Mouse (Mus musculus): ENCODE measurements around the gene Tpst1. TPM values are rescaled to one million over a fixed set of nuclear protein-coding genes. Genes with fewer than 3 reads are reported as not detected.

The Tpst1 gene
- polyA plus RNA-seq, 1 experiment from 2014 or later: 57.1 TPM

DNA sequence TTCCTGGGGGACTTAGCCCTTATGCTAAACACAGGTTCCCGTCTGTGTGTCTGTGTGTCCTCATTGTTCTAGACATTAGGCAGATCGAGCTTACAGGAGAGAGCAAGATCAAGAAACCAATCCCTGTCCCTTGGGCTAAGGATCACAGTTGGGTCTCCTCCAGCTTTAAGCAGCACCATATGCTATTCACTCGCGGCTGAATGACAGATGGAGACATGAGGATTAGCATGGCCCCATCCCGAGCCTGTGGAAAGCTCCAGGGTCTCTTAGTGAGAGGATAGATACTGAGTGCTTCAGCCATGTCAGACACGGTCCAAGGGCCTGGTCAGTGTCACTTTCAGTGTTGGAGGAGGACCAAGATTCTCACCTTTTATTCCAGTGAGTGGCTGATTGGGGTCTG, 22.7 kb upstream of the Tpst1 start:
- peak; percentile 58 for DNase-seq (ENCODE audit: low spot score)
- Histone ChIP-seq H3K36me3 (ENCODE audit: control insufficient read depth, insufficient read depth, low read length) (peaks cover 51% of the 10 kb centered on the region), H3K9ac (ENCODE audit: low read length) (no peak overlapping the region), H3K4me1 (ENCODE audit: control insufficient read depth, insufficient read depth, low read length) (no peaks in the 10 kb centered on the region), H3K27me3 (replicated peaks; ENCODE audit: control insufficient read depth, insufficient read depth, low read length) (no peaks in the 10 kb centered on the region), H3K27ac (ENCODE audit: low read depth, low read length) (no peak overlapping the region; the same call in 1 of the 2 replicates), H3K9me3 (replicated peaks; ENCODE audit: control insufficient read depth, low read length) (no peaks in the 10 kb centered on the region), H3K4me3 (ENCODE audit: low read depth, low read length) (no peak overlapping the region), H3K4me2 (ENCODE audit: low read length) (no peak overlapping the region)
- WGBS: 55% methylated on average over 6 of the region's 6 CpGs
- ATAC-seq: no peak; the same call in 1 of the 2 replicates

DNA sequence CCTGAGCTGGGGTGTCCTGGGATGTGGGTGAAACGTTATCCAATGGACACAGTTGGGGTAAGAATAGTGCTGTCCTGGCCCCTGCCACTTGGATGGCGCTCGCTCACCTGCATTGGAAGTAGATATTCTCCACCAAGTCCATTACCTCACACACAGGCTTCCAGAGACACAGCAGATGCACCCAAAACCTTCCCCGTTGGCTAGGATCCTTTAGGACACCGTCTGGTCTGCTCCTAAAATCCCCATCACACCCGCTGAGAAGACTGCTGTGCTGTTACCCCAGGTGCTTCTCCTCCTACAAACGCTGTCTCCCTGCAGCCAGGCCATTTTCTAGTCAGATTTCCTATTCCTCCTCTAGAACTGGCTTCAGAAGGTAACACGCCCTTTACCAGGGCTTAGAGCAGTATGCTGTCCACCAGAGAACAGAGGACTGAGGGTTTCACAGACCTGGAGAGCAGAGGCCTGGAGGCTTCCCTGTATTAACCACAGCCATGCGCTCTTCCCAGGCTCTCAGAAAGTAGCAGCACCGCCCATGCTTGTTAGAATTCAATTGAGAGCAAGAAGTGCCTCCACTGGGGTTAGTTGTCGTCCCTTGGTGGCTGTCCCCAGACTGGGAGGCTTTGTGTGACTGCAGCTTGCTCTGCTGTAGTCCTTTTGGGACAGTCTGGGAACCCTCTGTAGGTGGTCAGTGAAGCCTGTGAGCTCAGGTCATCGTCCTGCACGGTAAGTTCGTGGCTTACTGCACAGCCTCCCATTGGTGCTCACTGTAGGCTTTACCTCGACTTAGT, 21.9 kb upstream of the Tpst1 start:
- Histone ChIP-seq H3K27ac (ENCODE audit: low read depth, low read length) (no peak overlapping the region), H3K27me3 (replicated peaks; ENCODE audit: control insufficient read depth, insufficient read depth, low read length) (no peaks in the 10 kb centered on the region), H3K4me3 (ENCODE audit: low read depth, low read length) (no peak overlapping the region), H3K4me1 (ENCODE audit: control insufficient read depth, insufficient read depth, low read length) (no peaks in the 10 kb centered on the region), H3K9me3 (replicated peaks; ENCODE audit: control insufficient read depth, low read length) (no peaks in the 10 kb centered on the region), H3K9ac (ENCODE audit: low read length) (no peak overlapping the region), H3K36me3 (ENCODE audit: control insufficient read depth, insufficient read depth, low read length) (peaks cover 46% of the 10 kb centered on the region), H3K4me2 (ENCODE audit: low read length) (no peak overlapping the region)
- ATAC-seq (no peak), DNase-seq (ENCODE audit: low spot score) (no peak)
- WGBS: 89% methylated on average over 15 of the region's 15 CpGs

- H3K4me1 ChIP-seq (ENCODE audit: control insufficient read depth, insufficient read depth, low read length): no peaks in the 10 kb centered on the region
- 69% methylated on average over 5 of the region's 5 CpGs for WGBS
- H3K27ac ChIP-seq (ENCODE audit: low read depth, low read length): no peak overlapping the region
- no peaks in the 10 kb centered on the region for H3K9me3 ChIP-seq (replicated peaks; ENCODE audit: control insufficient read depth, low read length)
- peaks cover 34% of the 10 kb centered on the region for H3K36me3 ChIP-seq (ENCODE audit: control insufficient read depth, insufficient read depth, low read length)
- no peaks in the 10 kb centered on the region for H3K27me3 ChIP-seq (replicated peaks; ENCODE audit: control insufficient read depth, insufficient read depth, low read length)
- no peak for DNase-seq (ENCODE audit: low spot score)
- no peak overlapping the region for H3K4me3 ChIP-seq (ENCODE audit: low read depth, low read length)
- no peak for ATAC-seq
- H3K4me2 ChIP-seq (ENCODE audit: low read length): no peak overlapping the region
- H3K9ac ChIP-seq (ENCODE audit: low read length): no peak overlapping the region
These were observed 20.6 kb upstream of the Tpst1 start for GRCm38 (mm10) chr5:130052510-130052909.

GRCm38 (mm10) chr5:130052955-130053354, 20.2 kb upstream of the Tpst1 start:
- H3K9me3 ChIP-seq (replicated peaks; ENCODE audit: control insufficient read depth, low read length): no peaks in the 10 kb centered on the region
- WGBS: 86% methylated on average over 6 of the region's 6 CpGs
- DNase-seq (ENCODE audit: low spot score) (no peak), ATAC-seq (no peak)
- H3K27ac ChIP-seq (ENCODE audit: low read depth, low read length): no peak overlapping the region
- H3K9ac ChIP-seq (ENCODE audit: low read length): no peak overlapping the region
- H3K4me2 ChIP-seq (ENCODE audit: low read length): no peak overlapping the region
- peaks cover 31% of the 10 kb centered on the region for H3K36me3 ChIP-seq (ENCODE audit: control insufficient read depth, insufficient read depth, low read length)
- H3K4me3 ChIP-seq (ENCODE audit: low read depth, low read length): no peak overlapping the region
- no peaks in the 10 kb centered on the region for H3K4me1 ChIP-seq (ENCODE audit: control insufficient read depth, insufficient read depth, low read length)
- H3K27me3 ChIP-seq (replicated peaks; ENCODE audit: control insufficient read depth, insufficient read depth, low read length): no peaks in the 10 kb centered on the region

- H3K36me3 ChIP-seq (ENCODE audit: control insufficient read depth, insufficient read depth, low read length): peaks cover 33% of the 10 kb centered on the region
- WGBS: 98% methylated on average over 4 of the region's 4 CpGs
- DNase-seq (ENCODE audit: low spot score) (no peak), ATAC-seq (no peak)
- H3K9ac ChIP-seq (ENCODE audit: low read length): no peak overlapping the region
- no peak overlapping the region for H3K27ac ChIP-seq (ENCODE audit: low read depth, low read length)
- H3K27me3 ChIP-seq (replicated peaks; ENCODE audit: control insufficient read depth, insufficient read depth, low read length): no peaks in the 10 kb centered on the region
- H3K4me1 ChIP-seq (ENCODE audit: control insufficient read depth, insufficient read depth, low read length): no peaks in the 10 kb centered on the region
- H3K4me2 ChIP-seq (ENCODE audit: low read length): no peak overlapping the region
- H3K4me3 ChIP-seq (ENCODE audit: low read depth, low read length): no peak overlapping the region
- no peaks in the 10 kb centered on the region for H3K9me3 ChIP-seq (replicated peaks; ENCODE audit: control insufficient read depth, low read length)
These were observed 17.4 kb upstream of the Tpst1 start for GRCm38 (mm10) chr5:130055688-130056087.

- DNase-seq (ENCODE audit: low spot score) (no peak), ATAC-seq (no peak)
- no peak overlapping the region for H3K4me2 ChIP-seq (ENCODE audit: low read length)
- H3K27me3 ChIP-seq (replicated peaks; ENCODE audit: control insufficient read depth, insufficient read depth, low read length): no peaks in the 10 kb centered on the region
- WGBS: 93% methylated on average over 2 of the region's 2 CpGs
- H3K4me1 ChIP-seq (ENCODE audit: control insufficient read depth, insufficient read depth, low read length): no peaks in the 10 kb centered on the region
- H3K9me3 ChIP-seq (replicated peaks; ENCODE audit: control insufficient read depth, low read length): no peaks in the 10 kb centered on the region
- H3K4me3 ChIP-seq (ENCODE audit: low read depth, low read length): no peak overlapping the region
- no peak overlapping the region for H3K9ac ChIP-seq (ENCODE audit: low read length)
- peaks cover 33% of the 10 kb centered on the region for H3K36me3 ChIP-seq (ENCODE audit: control insufficient read depth, insufficient read depth, low read length)
- no peak overlapping the region for H3K27ac ChIP-seq (ENCODE audit: low read depth, low read length)
These were observed 16.8 kb upstream of the Tpst1 start for GRCm38 (mm10) chr5:130056303-130056702.

GRCm38 (mm10) chr5:130059413-130060328, 13.5 kb upstream of the Tpst1 start:
- DNase-seq (ENCODE audit: low spot score): no peak
- H3K9me3 ChIP-seq (replicated peaks; ENCODE audit: control insufficient read depth, low read length): no peaks in the 10 kb centered on the region
- no peak overlapping the region for H3K4me3 ChIP-seq (ENCODE audit: low read depth, low read length)
- ATAC-seq: 0 out of 2 replicates have a peak, but pooled peaks have one; percentile 23
- no peak overlapping the region for H3K27ac ChIP-seq (ENCODE audit: low read depth, low read length)
- peaks cover 23% of the 10 kb centered on the region for H3K36me3 ChIP-seq (ENCODE audit: control insufficient read depth, insufficient read depth, low read length)
- H3K4me1 ChIP-seq (ENCODE audit: control insufficient read depth, insufficient read depth, low read length): no peaks in the 10 kb centered on the region
- 76% methylated on average over 12 of the region's 12 CpGs for WGBS
- H3K9ac ChIP-seq (ENCODE audit: low read length): no peak overlapping the region
- no peaks in the 10 kb centered on the region for H3K27me3 ChIP-seq (replicated peaks; ENCODE audit: control insufficient read depth, insufficient read depth, low read length)
- no peak overlapping the region for H3K4me2 ChIP-seq (ENCODE audit: low read length)

GRCm38 (mm10) chr5:130060329-130060665, 12.8 kb upstream of the Tpst1 start:
- Histone ChIP-seq H3K4me3 (ENCODE audit: low read depth, low read length) (no peak overlapping the region), H3K27me3 (replicated peaks; ENCODE audit: control insufficient read depth, insufficient read depth, low read length) (no peaks in the 10 kb centered on the region), H3K4me2 (ENCODE audit: low read length) (no peak overlapping the region), H3K9ac (ENCODE audit: low read length) (no peak overlapping the region), H3K4me1 (ENCODE audit: control insufficient read depth, insufficient read depth, low read length) (no peaks in the 10 kb centered on the region), H3K36me3 (ENCODE audit: control insufficient read depth, insufficient read depth, low read length) (peaks cover 23% of the 10 kb centered on the region), H3K9me3 (replicated peaks; ENCODE audit: control insufficient read depth, low read length) (no peaks in the 10 kb centered on the region), H3K27ac (ENCODE audit: low read depth, low read length) (no peak overlapping the region)
- ATAC-seq (no peak), DNase-seq (ENCODE audit: low spot score) (no peak)
- 89% methylated on average over 4 of the region's 4 CpGs for WGBS

- WGBS: 82% methylated on average over 2 of the region's 2 CpGs
- Histone ChIP-seq H3K9ac (ENCODE audit: low read length) (no peak overlapping the region), H3K4me3 (ENCODE audit: low read depth, low read length) (no peak overlapping the region), H3K27me3 (replicated peaks; ENCODE audit: control insufficient read depth, insufficient read depth, low read length) (no peaks in the 10 kb centered on the region), H3K9me3 (replicated peaks; ENCODE audit: control insufficient read depth, low read length) (no peaks in the 10 kb centered on the region), H3K4me2 (ENCODE audit: low read length) (no peak overlapping the region), H3K27ac (ENCODE audit: low read depth, low read length) (no peak overlapping the region; the same call in 1 of the 2 replicates), H3K36me3 (ENCODE audit: control insufficient read depth, insufficient read depth, low read length) (peaks cover 23% of the 10 kb centered on the region), H3K4me1 (ENCODE audit: control insufficient read depth, insufficient read depth, low read length) (no peaks in the 10 kb centered on the region)
- DNase-seq (ENCODE audit: low spot score): no peak
- ATAC-seq: no peak
These were observed 11.0 kb upstream of the Tpst1 start for GRCm38 (mm10) chr5:130062096-130062495.

All from forebrain, embryonic 14.5 days (tissue).